Mouse (Mus musculus) gonadal fat pad, adult 2 months (tissue): ENCODE data around the gene Ddi1. TPM values are rescaled to one million over a fixed set of nuclear protein-coding genes. Genes with fewer than 3 reads are reported as not detected.
A peak's percentile ranks its signal among the peaks of the same experiment; 100 is the strongest.
"Not testable (repeated sequence)": the region's sequence is repeated elsewhere in the genome, so short reads cannot be mapped to it uniquely, and the experiment has no call there.

Experiments used
- DNase-seq: peaks from one replicate; pipeline ENCODE4 v3.0.0-alpha.2; 2012; ENCODE audit warnings: low read depth
- polyA plus RNA-seq: library from polyadenylated mRNA; depleted of rRNA; stranded (reverse); fragments of >200 nt; gene quantifications from 2 replicates; pipeline ENCODE4 v1.2.3, GENCODE M21; 2012; rRNA removed

Gene Ddi1
- polyA plus RNA-seq: 0.08 and 0.10 TPM in 2 replicates

- no peak for DNase-seq
Measured at GRCm38 (mm10) chr9:6269796-6270280, at the start of gene Ddi1. Gene Ddi1 (minus strand): TSS chr9:6269846.

GRCm38 (mm10) chr9:6317114-6317513 is 47.5 kb upstream of the Ddi1 start:
- DNase-seq: no peak

DNA sequence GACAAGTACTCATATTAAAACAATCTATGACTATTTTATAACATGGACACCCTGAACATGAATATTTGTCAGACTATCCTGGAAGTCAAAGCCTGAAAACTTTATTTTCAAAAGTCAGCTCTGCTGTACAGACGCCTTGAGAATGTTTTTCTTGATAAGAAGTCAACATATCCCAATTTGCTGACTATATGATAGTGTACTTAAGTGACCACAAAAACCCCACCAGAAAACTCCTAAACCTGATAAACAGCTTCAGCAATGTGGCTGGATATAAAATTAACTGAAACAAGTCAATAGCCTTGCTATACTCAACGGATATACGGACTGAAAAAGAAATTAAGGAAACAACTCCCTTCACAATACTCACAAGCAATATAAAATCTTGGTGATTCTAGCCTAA is 36.2 kb upstream of the Ddi1 start:
- DNase-seq: no peak

DNA sequence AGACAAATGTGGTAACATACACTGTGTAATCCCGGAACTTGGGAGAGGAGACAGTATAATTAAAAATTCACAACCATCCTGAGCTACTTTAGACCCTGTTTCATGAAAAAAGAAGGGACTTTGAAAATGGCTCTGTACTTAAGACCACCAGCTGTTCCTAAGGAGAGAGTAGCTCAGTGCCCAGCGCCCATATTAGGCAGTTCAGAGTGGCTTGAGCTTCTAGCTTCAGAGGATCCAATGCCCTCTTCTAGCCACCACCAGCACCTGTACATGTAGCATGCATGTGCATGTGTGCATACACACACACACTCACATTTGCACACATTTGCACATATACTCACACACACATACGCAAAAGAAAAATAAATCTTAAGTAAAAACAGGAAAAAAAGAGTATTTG is 34.9 kb upstream of the Ddi1 start:
- no peak for DNase-seq

GRCm38 (mm10) chr9:6302050-6302449 is 32.4 kb upstream of the Ddi1 start:
- no peak for DNase-seq

GRCm38 (mm10) chr9:6298547-6298946 is 28.9 kb upstream of the Ddi1 start:
- peak; percentile 17 for DNase-seq

DNA sequence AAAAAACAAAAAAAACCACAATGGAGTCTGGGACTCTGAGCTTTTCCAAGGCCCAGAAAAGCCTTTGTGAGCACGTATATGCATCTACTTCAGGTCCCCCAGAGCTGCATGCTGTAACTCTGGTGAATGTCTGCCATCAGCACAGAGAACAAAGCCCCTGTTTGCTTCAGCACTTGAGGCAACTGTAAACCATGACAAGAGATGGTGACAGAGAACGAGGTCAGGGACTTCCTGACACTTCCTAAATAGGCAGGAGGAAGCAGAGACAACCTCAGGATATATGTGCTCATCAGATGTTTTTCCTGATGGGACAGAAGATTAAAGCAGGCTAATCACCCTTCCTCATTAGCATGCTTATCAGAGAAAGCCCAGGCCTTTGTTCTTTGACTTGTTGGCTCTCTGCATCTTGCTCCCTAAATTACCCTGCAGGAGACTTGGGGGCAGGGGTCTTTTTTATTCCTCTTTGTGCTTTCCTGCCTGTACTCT is 19.6 kb upstream of the Ddi1 start:
- DNase-seq: no peak

GRCm38 (mm10) chr9:6286770-6287169 is 17.1 kb upstream of the Ddi1 start:
- no peak for DNase-seq

- no peak for DNase-seq
Measured at GRCm38 (mm10) chr9:6277526-6277925, 7.9 kb upstream of the Ddi1 start.

DNA sequence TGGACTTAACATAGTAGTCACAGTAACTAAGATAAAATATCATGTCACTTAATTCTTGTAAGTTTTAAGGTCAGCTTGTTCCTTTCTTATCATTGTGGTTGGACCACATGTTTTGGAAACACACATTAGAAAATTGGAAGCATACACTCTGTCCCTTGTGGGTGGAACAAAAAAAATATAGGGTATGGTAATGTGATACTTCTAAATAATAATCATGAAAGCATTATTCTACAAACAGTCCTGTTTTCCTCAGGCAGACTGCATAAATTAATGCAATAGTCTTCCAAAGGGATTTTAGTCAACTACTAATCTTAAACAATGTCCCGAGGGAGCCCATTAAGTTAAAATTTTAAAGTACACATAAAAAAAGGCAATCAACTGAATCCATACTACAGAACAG is 6.7 kb upstream of the Ddi1 start:
- no peak for DNase-seq

- peak; percentile 14 for DNase-seq
Measured at GRCm38 (mm10) chr9:6264820-6265219, 4.8 kb downstream of the Ddi1 start.

- DNase-seq: no peak
Measured at GRCm38 (mm10) chr9:6257072-6257471, 12.6 kb downstream of the Ddi1 start.

GRCm38 (mm10) chr9:6251990-6252389 is 17.7 kb downstream of the Ddi1 start:
- DNase-seq: no peak

DNA sequence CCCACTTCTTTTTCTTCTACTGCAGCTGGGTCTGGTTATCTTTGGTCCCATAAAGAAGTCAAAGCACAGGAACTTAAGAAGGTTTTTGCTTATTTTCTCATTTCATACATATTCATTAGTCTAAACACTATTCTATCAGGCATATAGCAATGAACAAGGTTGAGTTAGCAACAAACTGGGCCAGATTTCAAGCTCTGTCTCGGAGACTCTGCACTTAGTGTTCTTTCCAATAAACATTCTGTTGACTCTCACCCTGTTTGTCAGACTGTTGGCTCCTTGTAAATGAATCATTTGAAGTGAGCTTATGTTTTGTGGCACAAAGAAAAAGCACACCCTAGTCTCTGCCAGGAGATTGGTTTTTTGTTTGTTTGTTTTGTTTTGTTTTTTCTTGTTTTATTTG is 19.3 kb downstream of the Ddi1 start:
- no peak for DNase-seq

DNA sequence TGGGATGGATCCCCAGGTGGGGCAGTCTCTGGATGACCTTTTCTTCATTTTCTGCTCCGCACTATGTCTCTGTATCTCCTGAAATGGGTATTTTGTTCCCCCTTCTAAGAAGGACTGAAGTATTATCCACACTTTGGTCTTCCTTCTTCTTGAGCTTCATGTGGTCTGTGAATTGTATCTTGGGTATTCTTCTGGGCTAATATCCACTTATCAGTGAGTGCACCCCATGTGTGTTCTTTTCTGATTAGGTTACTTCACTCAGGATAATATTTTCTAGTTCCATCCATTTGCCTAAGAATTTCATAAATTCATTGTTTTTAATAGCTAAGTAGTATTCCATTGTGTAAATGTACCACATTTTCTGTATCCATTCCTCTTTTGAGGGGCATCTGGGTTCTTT is 33.7 kb downstream of the Ddi1 start:
- DNase-seq: not testable (repeated sequence)

DNA sequence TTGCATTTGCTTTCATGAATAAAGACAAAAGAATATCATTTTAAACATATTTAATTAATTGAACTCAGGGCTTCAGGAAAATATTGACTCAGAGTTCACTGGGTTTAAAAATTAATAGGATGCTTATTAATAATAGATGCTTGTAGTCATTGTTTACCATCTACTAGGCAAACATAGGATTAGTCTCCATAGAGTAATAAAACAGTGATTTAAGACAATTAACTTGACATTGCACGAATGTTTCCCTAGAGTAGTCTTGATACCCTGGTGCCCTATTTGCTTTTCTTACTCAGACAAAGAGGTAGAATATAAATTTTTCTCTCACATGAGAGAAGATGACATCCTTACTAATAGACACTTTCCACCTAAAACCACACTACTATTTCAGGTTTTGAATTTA is 52.1 kb downstream of the Ddi1 start:
- no peak for DNase-seq

DNA sequence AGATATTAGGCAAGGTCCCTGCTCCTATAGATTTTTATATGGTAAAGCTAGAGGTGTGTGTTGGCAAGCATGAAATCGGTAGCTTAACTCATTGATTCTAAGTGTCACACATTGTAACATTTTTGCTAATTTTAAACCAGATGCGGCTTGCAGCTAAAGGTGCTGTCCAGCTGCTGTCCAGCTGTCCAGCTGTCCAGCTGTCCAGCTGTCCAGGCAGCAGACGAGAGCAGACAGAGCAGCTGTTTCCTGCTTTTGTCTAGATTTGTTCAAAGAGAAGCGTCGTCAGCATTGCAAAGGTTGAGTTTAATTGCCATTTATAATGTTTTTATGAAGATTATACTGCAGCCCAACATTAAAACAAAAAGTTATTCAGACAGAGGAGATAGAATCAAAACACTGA is 56.8 kb downstream of the Ddi1 start:
- no peak for DNase-seq

Other genes with a start within 250 kb of the Ddi1 start
- gene Pdgfd, start 101.3 kb downstream of the Ddi1 start, polyA plus RNA-seq: 9.0 and 9.6 TPM in 2 replicates